Mouse (Mus musculus) Patski (cell line): Measurements from ENCODE around the gene Aldh1l1. TPM values are rescaled to one million over a fixed set of nuclear protein-coding genes. Genes with fewer than 3 reads are reported as not detected.

ENCODE experiments used
- ATAC-seq: fragments of 100-300 bp; one replicate; pipeline ENCODE4 v1.8.0; 2021
- CTCF ChIA-PET: fragments of 350-600 bp; sonication (Branson Sonifier 250); formaldehyde crosslinking; loops from one replicate; lab custom pipeline; 2022; ENCODE audit warnings: inconsistent platforms; lab: Charles Lee
- POLR2A ChIA-PET: fragments of 350-600 bp; sonication (Branson Sonifier 250); formaldehyde crosslinking; loops from one replicate; lab custom pipeline; 2022; ENCODE audit warnings: antibody characterized with exemption, inconsistent platforms; lab: Charles Lee
- DNase-seq: peaks from one replicate; pipeline ENCODE4 v3.0.0-alpha.2; 2011; ENCODE audit warnings: low read depth, low spot score
- H3K27me3 ChIP-seq: fragments of 371-371 bp; one replicate; pipeline ENCODE4 v1.5.1; 2021
- CTCF ChIP-seq: fragments of 100-300 bp; IDR thresholded peaks from one replicate; pipeline ENCODE4 v1.5.1; 2021
- in situ Hi-C: fragments of 300-500 bp; cut with MboI; formaldehyde crosslinking; loops from 3 replicates; pipeline ENCODE4 v1.11.1; 2018; ENCODE audit warnings: low pct_unique_long_range_greater_than_20kb, mixed read lengths
- polyA plus RNA-seq: library from polyadenylated mRNA; unstranded; gene quantifications from one replicate; pipeline ENCODE4 v1.2.3, GENCODE M21; 2021

Aldh1l1 gene
- polyA plus RNA-seq, 1 experiment from 2014 or later = 0.62 TPM

GRCm38 (mm10) chr6:90487531-90487930 is 1.3 kb downstream of the Aldh1l1 start:
- DNase-seq = no peak
- in situ Hi-C loops = no loop called here
- POLR2A ChIA-PET = no interaction called here
- no peaks in the 10 kb centered on the region for H3K27me3 ChIP-seq
- TF ChIP-seq CTCF = no peak
- CTCF ChIA-PET = no interaction called here
- no peak for ATAC-seq

- ATAC-seq = no peak
- TF ChIP-seq CTCF = no peak
- no peak for DNase-seq
- ChIA-PET POLR2A (no interaction called here), CTCF (no interaction called here)
- no peaks in the 10 kb centered on the region for H3K27me3 ChIP-seq
- in situ Hi-C loops = no loop called here
Measured at GRCm38 (mm10) chr6:90489532-90489931, 3.3 kb downstream of the Aldh1l1 start.

- no peak for TF ChIP-seq CTCF
- no peak for ATAC-seq
- H3K27me3 ChIP-seq = no peaks in the 10 kb centered on the region
- DNase-seq = no peak
- CTCF ChIA-PET = interaction anchor here (1.1 kb wide), 1 partner anchor 21 kb away, joined by 3 read pairs; no protein-coding TSS in a partner anchor
- in situ Hi-C loops = no loop called here
- POLR2A ChIA-PET = interaction anchor here (1.6 kb wide), 1 partner anchor 13 kb away, joined by 3 read pairs; no protein-coding TSS in a partner anchor
Measured at GRCm38 (mm10) chr6:90490976-90491375, 4.7 kb downstream of the Aldh1l1 start.

GRCm38 (mm10) chr6:90491956-90492744 is 5.9 kb downstream of the Aldh1l1 start:
- DNase-seq (no peak), ATAC-seq (no peak)
- CTCF ChIA-PET = no interaction called here
- H3K27me3 ChIP-seq = no peaks in the 10 kb centered on the region
- in situ Hi-C loops = no loop called here
- POLR2A ChIA-PET = no interaction called here
- no peak for TF ChIP-seq CTCF

GRCm38 (mm10) chr6:90494155-90494554 is 7.9 kb downstream of the Aldh1l1 start:
- no peaks in the 10 kb centered on the region for H3K27me3 ChIP-seq
- ChIA-PET POLR2A (no interaction called here), CTCF (no interaction called here)
- ATAC-seq (no peak), DNase-seq (no peak)
- TF ChIP-seq CTCF = no peak
- in situ Hi-C loops = no loop called here

- in situ Hi-C loops = no loop called here
- ChIA-PET POLR2A (interaction anchor here (1.0 kb wide), 1 partner anchor 17 kb away, joined by 3 read pairs; no protein-coding TSS in a partner anchor), CTCF (interaction anchor here (1.1 kb wide), 1 partner anchor 10 kb away, joined by 4 read pairs; no protein-coding TSS in a partner anchor)
- H3K27me3 ChIP-seq = no peaks in the 10 kb centered on the region
- DNase-seq (no peak), ATAC-seq (no peak)
- no peak for TF ChIP-seq CTCF
Measured at GRCm38 (mm10) chr6:90494566-90494965, 8.3 kb downstream of the Aldh1l1 start.

GRCm38 (mm10) chr6:90495282-90495912 is 9.2 kb downstream of the Aldh1l1 start:
- no peaks in the 10 kb centered on the region for H3K27me3 ChIP-seq
- ChIA-PET POLR2A (interaction anchor here (1.0 kb wide), 1 partner anchor 17 kb away, joined by 3 read pairs; no protein-coding TSS in a partner anchor), CTCF (interaction anchor here (1.1 kb wide), 1 partner anchor 9 kb away, joined by 4 read pairs; no protein-coding TSS in a partner anchor)
- DNase-seq = no peak
- no peak for TF ChIP-seq CTCF
- in situ Hi-C loops = no loop called here
- no peak for ATAC-seq

- no peaks in the 10 kb centered on the region for H3K27me3 ChIP-seq
- no peak for TF ChIP-seq CTCF
- no peak for DNase-seq
- ChIA-PET CTCF (no interaction called here), POLR2A (no interaction called here)
- ATAC-seq = no peak
- in situ Hi-C loops = no loop called here
Measured at GRCm38 (mm10) chr6:90496217-90496616, 10.0 kb downstream of the Aldh1l1 start.

GRCm38 (mm10) chr6:90499509-90499908 is 13.3 kb downstream of the Aldh1l1 start:
- no peak for ATAC-seq
- in situ Hi-C loops = no loop called here
- no peak for TF ChIP-seq CTCF
- POLR2A ChIA-PET = no interaction called here
- CTCF ChIA-PET = interaction anchor here (1.1 to 1.4 kb wide), 2 partner anchors 17 to 64 kb away, joined by 4 read pairs; no protein-coding TSS in a partner anchor
- no peak for DNase-seq
- no peaks in the 10 kb centered on the region for H3K27me3 ChIP-seq

- no peak for ATAC-seq
- H3K27me3 ChIP-seq = no peaks in the 10 kb centered on the region
- ChIA-PET POLR2A (no interaction called here), CTCF (no interaction called here)
- TF ChIP-seq CTCF = no peak
- in situ Hi-C loops = loop anchor here (10.0 kb wide), 1 partner anchor 47 kb away; no protein-coding TSS in a partner anchor
- DNase-seq = no peak
Measured at GRCm38 (mm10) chr6:90501222-90501940, 15.2 kb downstream of the Aldh1l1 start.
